Mouse (Mus musculus) layer of hippocampus, adult 9-10 months (tissue): ENCODE measurements around the gene Tmem248.

Source experiments
- DNase-seq: peaks from one replicate; pipeline ENCODE4 v3.0.0; 2022; ENCODE audit warnings: low spot score

Tmem248 gene

GRCm38 (mm10) chr5:130257303-130257702 is 40.4 kb downstream of the Tmem248 start:
- no peak for DNase-seq

GRCm38 (mm10) chr5:130263454-130263853 is 46.6 kb downstream of the Tmem248 start:
- no peak for DNase-seq

GRCm38 (mm10) chr5:130264433-130265005 is 47.6 kb downstream of the Tmem248 start:
- no peak for DNase-seq

- DNase-seq, result no peak
These were observed 49.8 kb downstream of the Tmem248 start for GRCm38 (mm10) chr5:130266651-130267050.

GRCm38 (mm10) chr5:130267316-130267715 is 50.4 kb downstream of the Tmem248 start:
- DNase-seq, result no peak

- no peak for DNase-seq
These were observed 52.1 kb downstream of the Tmem248 start for GRCm38 (mm10) chr5:130268976-130269375.

GRCm38 (mm10) chr5:130272344-130272743 is 55.5 kb downstream of the Tmem248 start:
- no peak for DNase-seq

- DNase-seq, result no peak
These were observed 56.2 kb downstream of the Tmem248 start for GRCm38 (mm10) chr5:130273046-130273445.

- no peak for DNase-seq
These were observed 58.6 kb downstream of the Tmem248 start for GRCm38 (mm10) chr5:130275509-130275908.

- DNase-seq, result no peak
These were observed 61.2 kb downstream of the Tmem248 start for GRCm38 (mm10) chr5:130278011-130278472.

- no peak for DNase-seq
These were observed 66.3 kb downstream of the Tmem248 start for GRCm38 (mm10) chr5:130283079-130283732.

GRCm38 (mm10) chr5:130288106-130288505 is 71.2 kb downstream of the Tmem248 start:
- DNase-seq, result no peak

- DNase-seq, result no peak
These were observed 73.4 kb downstream of the Tmem248 start for GRCm38 (mm10) chr5:130290242-130290641.

GRCm38 (mm10) chr5:130290775-130291174 is 73.9 kb downstream of the Tmem248 start:
- DNase-seq, result peak; percentile 45

- no peak for DNase-seq
These were observed 76.1 kb downstream of the Tmem248 start for GRCm38 (mm10) chr5:130292976-130293375.
